ENCODE assay signal across 9 mouse cellular contexts in genomic region chr13:6471643-6472042, GRCm38 (mm10).
A peak's percentile ranks its signal among the peaks of the same experiment; 100 is the strongest.
DNase-seq lines count a peak whose midpoint lies in the region; ATAC-seq and TF ChIP-seq lines count a peak whose summit lies in the region.
"Had no signal": no experiment of that assay in that cellular context is flagged by ENCODE, and none has a peak within 500 bp of the region (broad histone marks: within the 10 kb centered on the region; RNA-seq: fewer than 3 reads in every experiment).

No protein-coding gene starts in this region.

- peak overlapping the region; percentile 43; the same call in 1 of the 2 replicates for H3K27ac ChIP-seq in gastrocnemius, adult 2 months
- no peak overlapping the region for H3K27ac ChIP-seq in intestine, embryonic 16.5 days (ENCODE audit: low read length)
- H3K27ac ChIP-seq in midbrain, embryonic 12.5 days (replicated peaks) = no peak overlapping the region
- H3K27ac ChIP-seq: embryonic facial prominence, embryonic 13.5 days had no signal

- DNase-seq in 416B (ENCODE audit: low read depth) (peak; percentile 74), WW6 (ENCODE audit: low read depth, low spot score) (peak; percentile 20)
- DNase-seq in cerebellum, postnatal 14 days = peak; percentile 87
- DNase-seq in gastrocnemius, adult 2 months = peak; percentile 65
- peak; percentile 72 to 87 for DNase-seq in left cerebral cortex, postnatal 10 days (ENCODE audit: extremely low spot score in 1 of 2, low spot score in 2 of 2)
- peak; percentile 8 to 26 for DNase-seq in spleen, postnatal 36 days (ENCODE audit: low spot score in 2 of 2)

- H3K36me3 ChIP-seq in intestine, embryonic 16.5 days (ENCODE audit: control insufficient read depth, insufficient read depth, low read length) = no peaks in the 10 kb centered on the region
- H3K36me3 ChIP-seq in midbrain, embryonic 12.5 days = no peaks in the 10 kb centered on the region
- H3K36me3 ChIP-seq: embryonic facial prominence, embryonic 13.5 days had no signal

- no peaks in the 10 kb centered on the region for H3K27me3 ChIP-seq in intestine, embryonic 16.5 days (replicated peaks; ENCODE audit: control insufficient read depth, insufficient read depth, low read length)
- H3K27me3 ChIP-seq in midbrain, embryonic 12.5 days = no peaks in the 10 kb centered on the region

- ATAC-seq in intestine, embryonic 16.5 days = peak; percentile 65
- ATAC-seq in midbrain, embryonic 12.5 days (ENCODE audit: low FRiP score, low read depth) = peak; percentile 39

- WGBS in intestine, embryonic 16.5 days = 10% methylated on average over 7 of the region's 7 CpGs
- 8% methylated on average over 7 of the region's 7 CpGs for WGBS in midbrain, embryonic 12.5 days

- no peak overlapping the region for H3K9ac ChIP-seq in intestine, embryonic 16.5 days (ENCODE audit: low read depth, low read length)
- H3K9ac ChIP-seq in midbrain, embryonic 12.5 days (replicated peaks) = no peak overlapping the region
- H3K9ac ChIP-seq: embryonic facial prominence, embryonic 13.5 days had no signal

- H3K4me3 ChIP-seq in gastrocnemius, adult 2 months = no peak overlapping the region
- H3K4me3 ChIP-seq in intestine, embryonic 16.5 days (ENCODE audit: low read length) = no peak overlapping the region
- H3K4me3 ChIP-seq in midbrain, embryonic 12.5 days = no peak overlapping the region
- H3K4me3 ChIP-seq: embryonic facial prominence, embryonic 13.5 days had no signal

- no peak overlapping the region for H3K4me2 ChIP-seq in intestine, embryonic 16.5 days (ENCODE audit: low read depth, low read length)
- no peak overlapping the region for H3K4me2 ChIP-seq in midbrain, embryonic 12.5 days (replicated peaks)
- H3K4me2 ChIP-seq: embryonic facial prominence, embryonic 13.5 days had no signal

- TF ChIP-seq CTCF in gastrocnemius, adult 2 months (IDR thresholded peaks at IDR 0.05) = peak; percentile 96; the same call in 1 of the 2 replicates

- intact Hi-C loops in gastrocnemius, adult 2 months (cut with DNase I) = loop anchor here (1.0 to 10.0 kb wide), 5 partner anchors 609 to 1809 kb away; partner anchors contain the start of gene Klf6
- intact Hi-C loops in left cerebral cortex, postnatal 10 days (cut with DNase I) = loop anchor here (2.0 to 10.0 kb wide), 3 partner anchors 609 to 1809 kb away; partner anchors contain the start of gene Klf6

- no peaks in the 10 kb centered on the region for H3K9me3 ChIP-seq in intestine, embryonic 16.5 days (ENCODE audit: control insufficient read depth, low read length)
- H3K9me3 ChIP-seq in midbrain, embryonic 12.5 days = no peaks in the 10 kb centered on the region
- H3K9me3 ChIP-seq: embryonic facial prominence, embryonic 13.5 days had no signal

- peaks cover 6% of the 10 kb centered on the region; the same call in 1 of the 2 replicates for H3K4me1 ChIP-seq in intestine, embryonic 16.5 days (ENCODE audit: control insufficient read depth, insufficient read depth, low read length)
- H3K4me1 ChIP-seq in midbrain, embryonic 12.5 days = peaks cover 17% of the 10 kb centered on the region

Comparison
In these comparisons a context has a peak if more than half of its experiments do, and no peak if none do; other contexts are left out.
1. DNase-seq: peak in every context shown above with its lines; median percentile 87 in cerebellum, postnatal 14 days; 80 in left cerebral cortex, postnatal 10 days; 74 in 416B; 65 in gastrocnemius, adult 2 months; 20 in WW6; 17 in spleen, postnatal 36 days.